Mouse (Mus musculus) forebrain, embryonic 14.5 days (tissue): ENCODE results near the gene 1700021F07Rik. TPM values are rescaled to one million over a fixed set of nuclear protein-coding genes. Genes with fewer than 3 reads are reported as not detected.

Experiments used
- ATAC-seq: fragments of 200-750 bp; cut with Nextera tagmentation; 2 replicates; pipeline ENCODE4 v1.8.0; 2017; ENCODE audit warnings: mild to moderate bottlenecking, moderate library complexity
- DNase-seq: peaks from one replicate; pipeline ENCODE4 v3.0.0-alpha.2; 2015; ENCODE audit warnings: low spot score
- H3K27ac ChIP-seq: fragments of 300-500 bp; sonication (generic); 2 replicates; pipeline ENCODE4 v1.5.1; 2014; ENCODE audit warnings: low read depth, mild to moderate bottlenecking, control low read depth, low read length, moderate library complexity
- H3K27me3 ChIP-seq: fragments of 300-500 bp; sonication (generic); replicated peaks from 2 replicates; pipeline ENCODE4 v1.6.1; 2014; ENCODE audit warnings: low read length, control low read depth, mixed read lengths; ENCODE audit not compliant: control insufficient read depth, insufficient read depth
- H3K36me3 ChIP-seq: fragments of 300-500 bp; sonication (generic); 2 replicates; pipeline ENCODE4 v1.6.1; 2014; ENCODE audit warnings: low read length, control low read depth; ENCODE audit not compliant: control insufficient read depth, insufficient read depth
- H3K4me1 ChIP-seq: fragments of 300-500 bp; sonication (generic); 2 replicates; pipeline ENCODE4 v1.6.1; 2014; ENCODE audit warnings: antibody characterized with exemption, low read length, control low read depth; ENCODE audit not compliant: control insufficient read depth, insufficient read depth
- H3K4me2 ChIP-seq: fragments of 300-500 bp; sonication (generic); 2 replicates; pipeline ENCODE4 v1.6.1; 2014; ENCODE audit warnings: mild to moderate bottlenecking, control low read depth, low read length
- H3K4me3 ChIP-seq: fragments of 300-500 bp; sonication (generic); 2 replicates; pipeline ENCODE4 v1.5.1; 2014; ENCODE audit warnings: low read depth, low read length, control low read depth
- H3K9ac ChIP-seq: fragments of 300-500 bp; sonication (generic); 2 replicates; pipeline ENCODE4 v1.6.1; 2014; ENCODE audit warnings: mild to moderate bottlenecking, low read length, control low read depth, moderate library complexity
- H3K9me3 ChIP-seq: fragments of 300-500 bp; sonication (generic); replicated peaks from 2 replicates; pipeline ENCODE4 v1.6.1; 2016; ENCODE audit warnings: low read length, control low read depth, mixed read lengths; ENCODE audit not compliant: control insufficient read depth
- whole genome bisulfite sequencing: fragments of 180-500 bp; shearing (Covaris S2); extraction: QIAGEN DNeasy Blood & Tissue Kit; methylation state at CpG from one replicate; pipeline ENCODE4 v1.1.7; 2014; 5-methylcytosine and 5-hydroxymethylcytosine counted together
- polyA plus RNA-seq: library from polyadenylated mRNA; unstranded; fragments of >200 nt; fragmentation: Nextera tagmentation; extraction: Ambion mirVana; gene quantifications from 2 replicates; pipeline ENCODE4 v1.2.1, GENCODE M21; 2014

1700021F07Rik gene
- polyA plus RNA-seq, 1 experiment from 2014 or later, result not detected

DNA sequence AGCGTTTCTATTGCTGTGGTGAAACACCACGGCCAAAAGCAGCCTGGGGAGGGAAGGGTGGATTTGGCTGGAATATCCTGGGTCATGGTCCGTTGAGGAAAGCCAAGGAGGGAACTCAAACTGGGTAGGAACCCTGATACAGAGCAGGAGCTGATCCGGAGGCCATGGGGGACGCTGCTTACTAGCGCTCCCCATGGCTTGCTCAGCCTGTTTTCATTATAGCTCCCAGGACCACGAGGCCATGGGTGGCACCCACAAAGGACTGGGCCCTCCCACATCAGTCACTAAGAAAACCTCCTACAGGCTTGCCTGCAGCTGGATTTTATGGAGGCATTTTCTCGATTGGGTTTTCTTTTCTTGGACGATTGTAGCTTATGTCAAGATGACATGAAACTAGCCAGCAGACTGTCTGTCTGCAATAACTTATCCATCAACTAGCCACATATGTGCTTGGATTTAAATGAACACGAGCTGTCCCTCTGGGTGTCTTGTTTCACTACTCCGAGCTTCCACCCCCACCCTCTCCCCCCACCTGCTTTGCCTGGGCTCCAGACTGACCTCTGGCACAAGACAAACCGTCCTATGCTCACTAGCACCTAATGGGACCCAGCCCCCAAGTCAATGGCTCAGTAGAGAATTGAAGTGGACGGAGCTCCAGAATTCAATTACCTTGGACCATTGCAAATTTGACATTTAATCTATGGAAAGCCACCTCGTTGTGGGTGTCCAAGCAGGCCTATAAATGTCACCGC, 10.5 kb downstream of the 1700021F07Rik start:
- H3K4me2 ChIP-seq, result no peak overlapping the region
- H3K36me3 ChIP-seq, result no peaks in the 10 kb centered on the region
- no peak for ATAC-seq
- H3K4me3 ChIP-seq, result no peak overlapping the region
- H3K27me3 ChIP-seq, result no peaks in the 10 kb centered on the region
- no peak overlapping the region for H3K27ac ChIP-seq
- H3K4me1 ChIP-seq, result no peaks in the 10 kb centered on the region
- 76% methylated on average over 15 of the region's 15 CpGs for WGBS
- no peaks in the 10 kb centered on the region for H3K9me3 ChIP-seq
- no peak for DNase-seq
- H3K9ac ChIP-seq, result no peak overlapping the region

GRCm38 (mm10) chr2:173534581-173534980, 12.2 kb downstream of the 1700021F07Rik start:
- H3K4me1 ChIP-seq, result no peaks in the 10 kb centered on the region
- no peak overlapping the region for H3K4me2 ChIP-seq
- H3K27me3 ChIP-seq, result no peaks in the 10 kb centered on the region
- no peak overlapping the region for H3K9ac ChIP-seq
- no peak for ATAC-seq
- H3K36me3 ChIP-seq, result no peaks in the 10 kb centered on the region
- DNase-seq, result no peak
- WGBS, result 81% methylated on average over 7 of the region's 7 CpGs
- H3K4me3 ChIP-seq, result no peak overlapping the region
- H3K9me3 ChIP-seq, result no peaks in the 10 kb centered on the region
- H3K27ac ChIP-seq, result no peak overlapping the region

GRCm38 (mm10) chr2:173535390-173535789, 13.0 kb downstream of the 1700021F07Rik start:
- Histone ChIP-seq H3K4me2 (no peak overlapping the region), H3K9ac (no peak overlapping the region), H3K36me3 (no peaks in the 10 kb centered on the region), H3K9me3 (no peaks in the 10 kb centered on the region), H3K4me3 (no peak overlapping the region), H3K27me3 (no peaks in the 10 kb centered on the region), H3K4me1 (no peaks in the 10 kb centered on the region), H3K27ac (no peak overlapping the region)
- 89% methylated on average over 18 of the region's 18 CpGs for WGBS
- ATAC-seq (no peak), DNase-seq (no peak)

DNA sequence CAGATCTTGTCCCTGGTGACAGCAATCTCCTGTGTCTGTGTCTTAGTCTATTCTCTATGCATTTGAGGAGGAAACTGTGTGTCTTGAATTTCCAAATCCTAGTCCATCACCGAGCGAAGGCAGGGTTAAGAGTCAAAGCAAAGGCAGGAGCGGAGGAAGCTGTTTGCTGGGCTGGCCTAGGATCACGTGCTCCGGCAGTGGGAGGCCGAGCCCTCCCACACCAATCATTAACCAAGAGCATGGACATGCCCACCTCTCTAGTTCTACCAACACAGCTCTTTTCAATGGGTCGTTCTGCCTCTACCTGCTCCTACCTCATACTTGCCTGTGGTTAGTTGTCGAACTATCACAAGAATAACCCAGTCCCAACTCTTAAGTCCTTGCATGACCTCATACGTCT, 13.5 kb downstream of the 1700021F07Rik start:
- DNase-seq, result no peak
- no peak overlapping the region for H3K27ac ChIP-seq
- 91% methylated on average over 9 of the region's 9 CpGs for WGBS
- no peak for ATAC-seq
- no peak overlapping the region for H3K4me2 ChIP-seq
- H3K36me3 ChIP-seq, result no peaks in the 10 kb centered on the region
- H3K4me3 ChIP-seq, result no peak overlapping the region
- no peaks in the 10 kb centered on the region for H3K4me1 ChIP-seq
- no peak overlapping the region for H3K9ac ChIP-seq
- H3K27me3 ChIP-seq, result no peaks in the 10 kb centered on the region
- H3K9me3 ChIP-seq, result no peaks in the 10 kb centered on the region

GRCm38 (mm10) chr2:173539781-173540180, 17.4 kb downstream of the 1700021F07Rik start:
- H3K36me3 ChIP-seq, result no peaks in the 10 kb centered on the region
- DNase-seq (no peak), ATAC-seq (no peak)
- H3K4me1 ChIP-seq, result no peaks in the 10 kb centered on the region
- no peaks in the 10 kb centered on the region for H3K27me3 ChIP-seq
- H3K27ac ChIP-seq, result no peak overlapping the region
- H3K4me2 ChIP-seq, result no peak overlapping the region
- H3K9me3 ChIP-seq, result no peaks in the 10 kb centered on the region
- H3K9ac ChIP-seq, result no peak overlapping the region
- 76% methylated on average over 15 of the region's 15 CpGs for WGBS
- no peak overlapping the region for H3K4me3 ChIP-seq

- H3K4me3 ChIP-seq, result no peak overlapping the region
- H3K36me3 ChIP-seq, result no peaks in the 10 kb centered on the region
- DNase-seq (no peak), ATAC-seq (no peak)
- WGBS, result 80% methylated on average over 4 of the region's 4 CpGs
- H3K27me3 ChIP-seq, result no peaks in the 10 kb centered on the region
- no peaks in the 10 kb centered on the region for H3K4me1 ChIP-seq
- no peak overlapping the region for H3K27ac ChIP-seq
- no peaks in the 10 kb centered on the region for H3K9me3 ChIP-seq
- no peak overlapping the region for H3K4me2 ChIP-seq
- no peak overlapping the region for H3K9ac ChIP-seq
Measured at GRCm38 (mm10) chr2:173541748-173542147, 19.4 kb downstream of the 1700021F07Rik start.

DNA sequence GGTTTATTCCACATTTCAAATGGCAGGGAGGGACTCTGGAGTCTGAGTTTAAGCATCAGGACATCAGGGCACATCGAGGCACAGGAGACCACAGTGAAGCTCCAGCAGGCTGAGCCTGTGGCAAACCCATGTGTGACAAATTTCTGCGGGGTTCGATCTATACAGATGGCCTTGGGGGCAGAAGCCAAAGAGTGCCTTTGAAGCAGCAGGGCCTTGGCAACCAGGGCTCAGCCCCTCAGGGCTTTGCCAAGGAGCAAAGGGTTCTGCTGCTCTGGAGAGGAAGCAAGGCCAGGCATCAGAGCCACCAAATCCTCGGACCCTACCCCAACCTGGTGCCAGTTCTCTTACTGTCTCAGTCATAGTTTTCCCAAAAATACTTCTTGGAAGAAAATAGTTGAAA, 20.3 kb downstream of the 1700021F07Rik start:
- H3K27ac ChIP-seq, result no peak overlapping the region
- H3K4me1 ChIP-seq, result no peaks in the 10 kb centered on the region
- DNase-seq (no peak), ATAC-seq (no peak)
- H3K4me3 ChIP-seq, result no peak overlapping the region
- H3K4me2 ChIP-seq, result no peak overlapping the region
- no peaks in the 10 kb centered on the region for H3K27me3 ChIP-seq
- H3K9me3 ChIP-seq, result no peaks in the 10 kb centered on the region
- H3K36me3 ChIP-seq, result no peaks in the 10 kb centered on the region
- WGBS, result 85% methylated on average over 4 of the region's 4 CpGs
- no peak overlapping the region for H3K9ac ChIP-seq

- 46% methylated on average over 15 of the region's 15 CpGs for WGBS
Measured at GRCm38 (mm10) chr2:173545992-173546703, 23.8 kb downstream of the 1700021F07Rik start.

DNA sequence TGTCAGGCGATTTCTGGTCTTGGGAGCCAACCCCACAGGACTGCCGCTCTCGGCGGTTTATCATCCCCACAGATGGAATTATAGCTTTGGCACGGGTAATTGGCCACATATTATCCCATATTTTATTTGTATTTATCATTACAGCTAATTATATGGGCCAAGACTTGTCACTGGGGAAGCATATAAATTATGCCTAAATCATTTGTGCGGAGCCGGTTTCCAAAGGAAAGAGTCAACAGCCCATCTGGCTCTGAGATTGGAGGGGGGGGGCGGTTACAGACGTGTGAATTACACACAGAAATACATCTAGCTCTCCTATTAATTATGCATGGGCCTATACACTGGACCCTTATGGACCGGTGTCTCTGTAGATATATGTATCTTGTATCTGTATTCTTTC, 26.9 kb downstream of the 1700021F07Rik start:
- Histone ChIP-seq H3K4me2 (no peak overlapping the region), H3K9me3 (no peaks in the 10 kb centered on the region), H3K27me3 (no peaks in the 10 kb centered on the region), H3K9ac (no peak overlapping the region), H3K36me3 (no peaks in the 10 kb centered on the region), H3K4me1 (no peaks in the 10 kb centered on the region), H3K4me3 (no peak overlapping the region), H3K27ac (no peak overlapping the region)
- DNase-seq, result peak; percentile 46
- peak; percentile 21; the same call in 1 of the 2 replicates for ATAC-seq
- 72% methylated on average over 10 of the region's 10 CpGs for WGBS

More at GRCm38 (mm10) chr2:173545992-173546703, 23.8 kb downstream of the 1700021F07Rik start:
- Histone ChIP-seq H3K27me3 (no peaks in the 10 kb centered on the region), H3K9ac (no peak overlapping the region), H3K4me1 (no peaks in the 10 kb centered on the region), H3K36me3 (no peaks in the 10 kb centered on the region), H3K4me3 (no peak overlapping the region), H3K9me3 (no peaks in the 10 kb centered on the region), H3K4me2 (no peak overlapping the region), H3K27ac (no peak overlapping the region)
- DNase-seq (peak; percentile 89), ATAC-seq (peak; percentile 82)
